Mouse (Mus musculus) myocyte (in vitro differentiated cells): ENCODE measurements around the gene Aifm3.

ENCODE experiments used
- CEBPB ChIP-seq: IDR thresholded peaks from 2 replicates; pipeline ENCODE4 v1.6.1; 2011; ENCODE audit warnings: mild to moderate bottlenecking, moderate library complexity; ENCODE audit not compliant: poor library complexity, insufficient read depth, severe bottlenecking
- E2F4 ChIP-seq: IDR thresholded peaks from one replicate; pipeline ENCODE4 v1.6.1; 2011; ENCODE audit warnings: mild to moderate bottlenecking, control low read depth, moderate library complexity; ENCODE audit not compliant: insufficient read depth
- MYOG ChIP-seq, 3 experiments: IDR thresholded peaks; one replicate each; pipeline ENCODE4 v1.6.1; 2011; ENCODE audit warnings: control low read depth in 2 of 3, low read depth in 2 of 3, mild to moderate bottlenecking in 2 of 3; ENCODE audit not compliant: insufficient read length in 2 of 3, control insufficient read depth in 1 of 3, insufficient read depth in 1 of 3
- POLR2A ChIP-seq: IDR thresholded peaks from one replicate; pipeline ENCODE4 v1.6.1; 2011; ENCODE audit warnings: low read depth, mild to moderate bottlenecking, control low read depth, moderate library complexity; ENCODE audit not compliant: insufficient read length
- POLR2AphosphoS2 ChIP-seq: IDR thresholded peaks from one replicate; pipeline ENCODE4 v1.6.1; 2011; ENCODE audit warnings: low read depth, control low read depth; ENCODE audit not compliant: insufficient read length
- TCF3 ChIP-seq: IDR thresholded peaks from one replicate; pipeline ENCODE4 v1.6.1; 2011; ENCODE audit warnings: low read depth, control low read depth; ENCODE audit not compliant: insufficient read length
- USF1 ChIP-seq: IDR thresholded peaks from one replicate; pipeline ENCODE4 v1.6.1; 2011; ENCODE audit warnings: low read depth, mild to moderate bottlenecking, control low read depth, moderate library complexity

- TF ChIP-seq POLR2A (no peak), POLR2AphosphoS2 (no peak), CEBPB (no peak), USF1 (no peak), MYOG (IDR thresholded peaks at IDR 0.05; ENCODE audit: control insufficient read depth in 1 of 3, insufficient read depth in 1 of 3, insufficient read length in 2 of 3, low read depth in 2 of 3) (no peak), TCF3 (no peak), E2F4 (no peak)
Measured at GRCm38 (mm10) chr16:17536584-17536983, 47.2 kb downstream of the Aifm3 start.
